Mouse (Mus musculus) right cerebral cortex, postnatal 4 days (tissue): Measurements from ENCODE around the gene Kif2c.
"Not testable (repeated sequence)": the region's sequence is repeated elsewhere in the genome, so short reads cannot be mapped to it uniquely, and the experiment has no call there.

ENCODE experiments used
- DNase-seq: peaks from one replicate; pipeline ENCODE4 v3.0.0-alpha.2; 2022

Kif2c gene

DNA sequence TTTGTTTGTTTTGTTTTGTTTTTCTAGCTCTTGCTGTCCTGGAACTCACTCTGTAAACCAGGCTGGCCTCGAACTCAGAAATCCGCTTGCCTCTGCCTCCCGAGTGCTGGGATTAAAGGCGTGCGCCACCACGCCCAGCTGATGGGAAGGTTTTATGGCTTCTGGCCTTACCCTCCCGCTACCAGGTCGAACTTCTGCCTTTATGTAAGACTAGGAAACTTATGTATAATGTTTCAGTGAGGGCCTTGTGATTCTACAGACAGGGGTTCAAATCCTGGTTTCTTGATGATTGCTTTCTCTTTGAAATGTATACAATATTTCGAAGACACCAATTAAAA lies 289 bp upstream of the Kif2c start:
- not testable (repeated sequence) for DNase-seq

GRCm38 (mm10) chr4:117169936-117170335 lies 12.5 kb downstream of the Kif2c start:
- no peak for DNase-seq

DNA sequence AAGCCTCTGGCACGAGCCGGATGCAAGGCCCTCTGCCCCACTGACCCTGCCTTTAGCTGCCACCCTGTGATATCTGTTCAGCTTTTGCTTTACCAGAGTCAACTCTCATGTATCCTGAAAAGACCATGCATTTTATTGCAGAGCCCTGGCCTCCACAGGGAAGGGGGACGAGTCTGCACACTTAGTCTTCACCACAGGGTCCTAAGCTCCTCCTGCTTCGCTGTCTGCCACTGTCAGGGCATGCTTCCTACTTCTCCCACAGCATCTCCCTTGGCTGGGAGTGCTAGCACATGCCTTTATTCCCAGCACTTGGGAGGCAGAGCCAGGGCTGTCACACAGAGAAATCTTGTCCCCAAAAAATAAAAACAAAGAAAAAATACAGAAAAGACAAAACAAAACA lies 21.3 kb downstream of the Kif2c start:
- DNase-seq: no peak

GRCm38 (mm10) chr4:117159666-117160065 lies 22.8 kb downstream of the Kif2c start:
- DNase-seq: no peak

DNA sequence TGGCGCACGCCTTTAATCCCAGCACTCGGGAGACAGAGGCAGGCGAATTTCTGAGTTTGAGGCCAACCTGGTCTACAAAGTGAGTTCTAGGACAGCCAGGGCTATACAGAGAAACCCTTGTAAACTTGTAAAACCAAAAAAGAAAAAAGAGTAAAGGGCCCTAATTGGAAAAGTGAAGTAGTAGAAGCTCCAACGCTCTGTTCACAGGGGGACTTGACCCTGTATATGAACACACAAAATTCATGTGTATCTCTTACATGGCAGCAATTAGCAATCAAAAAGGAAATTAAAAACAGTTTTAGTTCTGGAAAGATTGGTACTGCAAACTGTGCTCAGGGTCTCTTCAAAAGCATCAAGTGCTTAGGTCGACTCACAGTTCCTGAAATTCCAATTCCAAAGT lies 26.1 kb downstream of the Kif2c start:
- no peak for DNase-seq

DNA sequence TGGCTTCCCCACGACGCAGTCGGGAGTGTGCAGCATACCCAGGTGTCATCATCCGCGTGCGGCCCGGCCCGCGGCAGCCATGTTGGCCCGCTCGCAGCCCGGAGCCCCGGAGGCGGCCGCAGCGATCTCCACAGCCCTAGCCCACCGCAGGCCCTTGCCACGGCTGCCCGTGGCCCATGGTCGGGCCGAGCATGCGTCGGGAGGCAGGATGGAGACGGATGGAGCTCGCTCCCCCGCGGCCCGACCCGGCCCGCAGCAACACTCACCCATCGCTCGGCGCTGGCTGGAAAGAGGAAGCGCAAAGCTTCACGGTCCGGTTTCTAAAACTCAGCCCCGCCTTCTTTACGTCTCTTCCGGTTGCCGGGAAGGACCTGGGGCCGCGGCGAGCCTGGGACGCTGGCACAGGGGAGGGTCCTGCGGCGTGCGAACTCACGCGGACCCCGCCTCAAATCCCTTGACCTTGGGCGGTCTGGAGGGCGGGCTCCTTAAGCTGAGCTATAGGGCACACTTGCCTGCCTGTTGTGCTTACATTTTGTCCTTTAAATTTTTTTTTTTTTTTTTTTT lies 26.6 kb downstream of the Kif2c start, which contains the start of gene Rps8:
TSS of gene Rps8 (minus strand) at position 452 of the 564 bp plus-strand sequence.
- peak; percentile 77 for DNase-seq

GRCm38 (mm10) chr4:117155020-117155791 lies 27.2 kb downstream of the Kif2c start:
- DNase-seq: peak; percentile 43

DNA sequence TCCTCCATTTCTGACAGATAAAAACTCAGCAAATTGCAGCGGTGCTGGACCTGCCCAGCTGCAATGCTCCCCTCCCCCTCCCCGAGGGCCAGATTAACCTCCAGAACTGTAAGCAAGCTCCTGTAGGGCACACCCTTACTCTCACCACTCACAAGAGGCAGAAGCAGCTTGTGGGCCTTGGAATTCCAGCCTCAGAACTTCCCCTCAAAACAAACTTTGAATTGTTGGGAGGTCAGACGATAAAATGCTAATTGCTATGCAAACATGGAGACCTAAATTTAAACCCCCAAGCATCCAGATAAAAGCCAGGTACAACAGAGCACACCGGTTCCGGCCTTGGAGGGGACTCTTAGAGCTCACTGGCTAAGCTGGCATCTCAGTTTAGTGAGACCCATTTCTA lies 29.7 kb downstream of the Kif2c start:
- no peak for DNase-seq

DNA sequence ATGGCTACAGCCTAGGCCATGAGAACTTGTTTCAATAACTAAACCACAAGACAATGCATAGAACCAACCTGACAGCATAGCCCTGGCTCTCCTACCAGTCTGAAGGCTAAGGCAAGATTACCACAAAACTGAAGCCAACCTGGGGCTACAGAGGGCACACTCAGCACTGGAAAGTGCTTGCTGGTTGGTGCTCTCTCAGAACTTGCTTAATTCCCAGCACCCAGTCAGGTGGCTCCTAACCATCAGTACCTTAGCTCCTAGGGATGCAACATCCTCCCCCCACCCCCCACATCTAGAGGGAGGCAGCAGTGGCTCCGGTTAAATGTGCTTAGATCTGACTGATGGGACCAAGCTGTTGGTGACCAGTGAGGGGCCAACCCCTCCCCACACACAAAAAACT lies 31.0 kb downstream of the Kif2c start:
- no peak for DNase-seq

DNA sequence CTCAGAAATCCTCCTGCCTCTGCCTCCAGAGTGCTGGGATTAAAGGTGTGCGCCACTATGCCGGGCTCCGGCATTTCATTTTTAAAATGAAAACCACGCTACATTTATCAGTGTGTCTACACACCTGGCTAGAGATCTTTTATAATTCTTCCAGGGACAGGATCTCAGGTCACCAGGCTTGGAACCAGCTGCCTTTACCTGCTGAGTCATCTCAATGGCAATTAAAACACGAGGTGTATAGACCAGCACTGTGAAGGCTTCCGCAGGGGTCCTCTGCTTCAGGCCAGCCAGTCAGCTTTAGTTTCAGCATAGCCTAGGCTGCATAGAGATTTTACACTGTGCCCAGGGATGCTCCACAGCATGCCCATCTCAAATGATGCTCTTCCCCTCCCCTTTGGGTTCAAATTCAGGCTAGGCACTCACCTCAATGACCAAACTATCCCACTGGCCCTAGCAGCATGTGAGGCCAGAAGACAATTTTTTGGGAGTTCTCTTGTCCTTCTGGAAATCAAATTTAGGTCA lies 32.2 kb downstream of the Kif2c start:
- no peak for DNase-seq

GRCm38 (mm10) chr4:117149291-117150211 lies 32.9 kb downstream of the Kif2c start:
- no peak for DNase-seq

- DNase-seq: no peak
Measured at GRCm38 (mm10) chr4:117148815-117149214, 33.6 kb downstream of the Kif2c start.

- DNase-seq: no peak
Measured at GRCm38 (mm10) chr4:117148047-117148713, 34.3 kb downstream of the Kif2c start.

DNA sequence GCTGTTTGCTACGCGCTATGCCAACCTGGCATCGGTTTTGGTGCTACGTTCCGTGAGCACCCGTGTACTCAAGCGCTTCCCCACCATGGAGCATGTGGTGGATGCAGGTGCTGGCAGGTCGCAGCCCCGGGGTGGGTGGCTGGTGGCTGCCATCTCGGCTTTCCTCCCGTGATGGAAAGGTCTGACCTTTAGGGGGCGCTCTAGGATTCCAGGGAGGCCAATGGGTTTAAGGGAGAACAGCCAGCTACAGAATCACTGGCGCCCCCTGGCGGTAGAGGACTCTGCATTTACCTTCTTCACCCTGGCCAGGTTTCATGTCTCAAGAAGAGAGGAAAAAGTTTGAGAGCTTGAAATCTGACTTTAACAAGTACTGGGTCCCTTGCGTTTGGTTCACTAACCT lies 36.3 kb downstream of the Kif2c start:
- peak; percentile 82 for DNase-seq

DNA sequence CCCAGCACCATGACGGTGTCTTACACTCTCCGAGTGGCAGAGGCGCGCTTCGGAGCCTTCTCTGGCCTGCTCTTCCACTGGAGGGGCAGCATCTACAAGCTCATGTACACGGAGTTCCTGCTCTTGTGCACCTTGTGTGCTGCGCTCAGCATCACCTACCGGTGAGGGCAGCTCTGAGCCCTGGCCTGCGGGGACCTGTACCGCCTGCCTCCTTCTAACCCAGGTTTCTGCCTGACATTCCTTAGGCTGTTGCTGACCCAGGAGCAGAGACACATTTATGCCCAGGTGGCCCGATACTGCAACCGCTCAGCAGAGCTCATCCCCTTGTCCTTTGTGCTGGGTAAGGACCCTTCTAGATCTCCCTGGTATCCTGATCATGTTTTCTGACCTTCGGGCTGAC lies 37.2 kb downstream of the Kif2c start:
- DNase-seq: no peak

DNA sequence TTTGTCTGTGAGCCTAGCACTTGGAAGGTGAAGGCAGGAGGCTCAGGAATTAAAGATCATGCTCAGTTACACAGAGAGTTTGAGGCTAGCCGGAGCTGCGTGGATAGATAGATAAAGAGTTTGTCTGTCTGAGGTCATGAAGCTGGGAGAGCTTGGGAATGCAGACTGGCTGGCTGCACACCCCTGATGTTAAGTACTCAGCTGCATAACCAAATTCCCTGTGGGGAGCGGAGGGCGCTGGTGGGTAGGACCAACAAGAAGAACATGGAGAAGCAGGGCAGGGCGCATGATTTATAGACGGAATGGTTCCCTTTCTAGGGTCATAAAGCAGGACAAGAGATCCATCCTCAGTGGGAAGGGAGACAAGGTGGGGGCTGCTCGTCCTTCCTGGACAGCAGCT lies 39.4 kb downstream of the Kif2c start:
- DNase-seq: no peak

DNA sequence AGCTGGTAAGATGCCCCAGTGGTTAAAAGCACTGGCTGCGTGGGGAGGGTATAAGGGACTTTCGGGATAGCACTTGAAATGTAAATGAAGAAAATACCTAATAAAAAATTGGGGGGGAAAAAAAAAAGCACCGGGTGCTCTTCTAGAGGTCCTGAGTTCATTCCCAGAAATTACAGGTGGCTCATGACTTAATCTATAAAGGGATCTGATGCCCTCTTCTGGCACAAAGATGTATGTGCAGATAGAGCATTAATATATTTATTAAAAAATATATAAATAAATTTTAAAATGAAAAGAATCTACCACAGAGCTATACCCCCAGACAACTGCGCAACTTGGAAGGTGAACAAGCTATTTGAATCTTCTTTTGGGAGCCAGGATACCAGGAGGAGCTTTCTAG lies 41.8 kb downstream of the Kif2c start:
- DNase-seq: no peak

GRCm38 (mm10) chr4:117139217-117139612 lies 43.2 kb downstream of the Kif2c start:
- no peak for DNase-seq

GRCm38 (mm10) chr4:117138295-117139216 lies 43.9 kb downstream of the Kif2c start:
- DNase-seq: no peak

DNA sequence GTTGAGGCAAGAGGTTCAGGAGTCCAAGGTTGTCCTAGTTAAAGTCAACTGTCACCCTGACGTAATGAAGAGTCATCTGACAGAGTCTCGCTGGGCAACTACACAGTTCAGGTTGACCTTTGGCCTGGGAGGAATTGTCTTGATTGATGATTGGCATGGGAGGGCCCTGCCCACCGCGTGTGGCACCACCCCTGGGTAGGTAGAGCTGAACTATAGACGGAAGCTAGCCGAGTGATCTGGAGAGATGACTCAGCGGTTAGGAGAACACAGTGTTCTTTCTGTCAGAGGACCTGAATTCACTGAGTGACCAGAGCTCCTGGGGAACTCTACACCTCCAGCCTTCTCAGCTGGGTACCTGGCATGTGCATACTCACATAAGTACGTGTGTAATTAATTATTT lies 46.4 kb downstream of the Kif2c start:
- no peak for DNase-seq

DNA sequence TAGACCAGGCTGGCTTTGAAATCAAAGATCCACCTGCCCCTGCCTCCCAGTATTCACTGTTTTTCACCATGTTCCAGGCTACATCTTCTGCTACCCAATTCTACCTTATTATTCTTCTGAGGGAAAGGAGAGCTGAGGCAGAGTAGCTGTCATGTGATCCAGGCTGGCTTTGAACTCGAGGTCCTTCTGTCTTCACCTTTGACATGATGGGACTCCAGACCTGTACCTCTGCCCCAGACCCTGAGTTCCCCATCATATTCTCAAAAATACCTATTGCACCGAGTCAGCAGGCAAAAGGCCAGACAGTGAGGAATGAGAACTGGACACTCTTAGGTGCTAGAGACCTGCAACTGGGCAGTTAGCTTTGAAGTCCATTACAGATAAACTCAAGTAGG lies 47.8 kb downstream of the Kif2c start:
- DNase-seq: no peak
